Mouse (Mus musculus): ENCODE data around the gene Plcb1. TPM values are rescaled to one million over a fixed set of nuclear protein-coding genes. Genes with fewer than 3 reads are reported as not detected.
A peak's percentile ranks its signal among the peaks of the same experiment; 100 is the strongest.

The Plcb1 gene
- 0.75 and 1.3 TPM in 2 replicates for total RNA-seq (2017)

GRCm38 (mm10) chr2:134785970-134786855 lies at the start of gene Plcb1:
Gene Plcb1 (plus strand): TSS chr2:134786067.
- ATAC-seq (replicated peaks in 1 of 2; ENCODE audit: insufficient read depth in 1 of 2, low FRiP score in 2 of 2, low TSS enrichment in 1 of 2, low read depth in 1 of 2, poor library complexity in 2 of 2, severe bottlenecking in 2 of 2), result peak; percentile 93 to 96

DNA sequence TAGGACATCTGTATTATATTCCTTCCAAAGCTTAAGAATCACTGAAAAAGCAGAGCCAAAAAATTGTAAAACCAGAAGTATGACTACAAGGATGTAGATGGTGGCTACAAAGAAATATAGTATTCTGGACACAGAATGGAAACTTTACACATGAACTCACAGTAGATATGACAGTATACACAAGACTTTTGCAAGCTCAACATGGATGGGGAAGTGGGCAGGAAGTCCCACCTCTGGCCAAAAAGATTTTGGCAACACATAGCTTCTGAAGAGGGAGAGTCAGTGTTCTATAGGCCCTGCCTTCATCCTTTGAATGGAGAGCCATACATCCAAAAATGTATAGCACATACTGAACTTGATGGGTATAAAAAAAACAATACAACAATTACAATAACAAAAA lies 30.3 kb upstream of the Plcb1 start:
- ATAC-seq (replicated peaks in 1 of 2; ENCODE audit: insufficient read depth in 1 of 2, low FRiP score in 2 of 2, low TSS enrichment in 1 of 2, low read depth in 1 of 2, poor library complexity in 2 of 2, severe bottlenecking in 2 of 2), result peak in 1 of 2 experiments; percentile 60; a peak in 1 of 4 replicates

- peak in 1 of 2 experiments; percentile 69; a peak in 2 of 4 replicates for ATAC-seq (replicated peaks in 1 of 2; ENCODE audit: insufficient read depth in 1 of 2, low FRiP score in 2 of 2, low TSS enrichment in 1 of 2, low read depth in 1 of 2, poor library complexity in 2 of 2, severe bottlenecking in 2 of 2)
These were observed 29.8 kb upstream of the Plcb1 start for GRCm38 (mm10) chr2:134756086-134756485.

DNA sequence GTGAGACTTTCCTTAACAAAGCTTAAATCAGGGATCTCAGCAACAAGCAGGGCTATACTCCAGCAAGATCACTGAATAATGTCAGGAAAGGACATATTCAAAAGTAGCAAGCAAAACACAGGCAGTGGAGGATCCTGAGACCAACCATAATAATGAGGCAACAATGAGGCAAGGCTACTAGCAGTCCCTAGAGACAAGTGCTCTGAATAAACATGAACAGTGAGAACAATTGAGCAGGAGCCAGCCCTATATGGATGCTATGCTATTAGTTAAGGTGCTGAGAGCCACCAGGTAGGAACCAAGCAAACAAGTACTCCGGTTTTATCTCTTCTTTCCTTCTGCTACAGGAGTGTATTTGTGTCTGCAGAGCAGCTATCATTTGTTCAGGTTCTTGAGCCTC lies 24.8 kb upstream of the Plcb1 start:
- ATAC-seq (replicated peaks in 1 of 2; ENCODE audit: insufficient read depth in 1 of 2, low FRiP score in 2 of 2, low TSS enrichment in 1 of 2, low read depth in 1 of 2, poor library complexity in 2 of 2, severe bottlenecking in 2 of 2), result no peak

- peak in 1 of 2 experiments; percentile 58; a peak in 2 of 4 replicates for ATAC-seq (replicated peaks in 1 of 2; ENCODE audit: insufficient read depth in 1 of 2, low FRiP score in 2 of 2, low TSS enrichment in 1 of 2, low read depth in 1 of 2, poor library complexity in 2 of 2, severe bottlenecking in 2 of 2)
These were observed 22.4 kb upstream of the Plcb1 start for GRCm38 (mm10) chr2:134763406-134763990.

DNA sequence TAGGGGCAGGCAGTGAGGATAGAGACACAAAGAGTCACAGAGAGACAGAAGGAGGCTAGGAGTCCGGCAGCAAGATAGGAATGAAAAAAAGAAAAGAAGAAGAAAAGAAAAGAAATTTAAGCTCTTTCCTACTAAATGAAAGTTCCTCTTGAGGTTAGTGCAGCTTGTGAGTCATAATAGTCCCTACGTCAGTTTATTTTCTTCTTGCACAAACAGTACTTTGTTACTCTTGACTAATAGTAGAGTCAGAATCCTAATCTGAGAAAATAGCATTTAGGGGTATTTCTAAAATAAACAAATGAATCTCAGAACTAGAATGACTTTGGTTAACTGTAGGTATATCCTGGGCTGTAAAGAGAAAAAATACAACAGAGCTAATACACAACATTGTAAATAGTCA lies 21.4 kb upstream of the Plcb1 start:
- no peak for ATAC-seq (replicated peaks in 1 of 2; ENCODE audit: insufficient read depth in 1 of 2, low FRiP score in 2 of 2, low TSS enrichment in 1 of 2, low read depth in 1 of 2, poor library complexity in 2 of 2, severe bottlenecking in 2 of 2)

GRCm38 (mm10) chr2:134779826-134780225 lies 6.0 kb upstream of the Plcb1 start:
- no peak for ATAC-seq (replicated peaks in 1 of 2; ENCODE audit: insufficient read depth in 1 of 2, low FRiP score in 2 of 2, low TSS enrichment in 1 of 2, low read depth in 1 of 2, poor library complexity in 2 of 2, severe bottlenecking in 2 of 2)

DNA sequence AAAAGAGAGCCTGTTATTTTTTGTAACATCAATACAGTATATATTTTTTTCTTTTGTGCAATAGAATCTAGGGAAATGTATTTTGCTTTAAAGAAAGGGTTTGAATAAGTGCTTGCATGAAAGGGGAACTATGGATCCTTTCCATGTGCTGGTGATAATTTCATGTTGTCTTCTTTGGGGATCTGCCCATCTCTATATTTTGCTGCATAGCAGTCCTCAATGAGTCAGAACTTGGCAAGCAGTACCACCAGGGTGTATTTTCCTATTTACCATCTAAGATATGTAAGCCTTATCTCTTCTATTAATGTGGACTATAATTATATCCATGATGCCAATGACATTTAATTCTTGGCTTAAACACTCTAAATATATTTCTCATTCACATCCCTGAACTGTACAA lies 5.6 kb upstream of the Plcb1 start:
- no peak for ATAC-seq (replicated peaks in 1 of 2; ENCODE audit: insufficient read depth in 1 of 2, low FRiP score in 2 of 2, low TSS enrichment in 1 of 2, low read depth in 1 of 2, poor library complexity in 2 of 2, severe bottlenecking in 2 of 2)

- ATAC-seq (replicated peaks in 1 of 2; ENCODE audit: insufficient read depth in 1 of 2, low FRiP score in 2 of 2, low TSS enrichment in 1 of 2, low read depth in 1 of 2, poor library complexity in 2 of 2, severe bottlenecking in 2 of 2), result no peak
These were observed 986 bp downstream of the Plcb1 start for GRCm38 (mm10) chr2:134786856-134787250.

- no peak for ATAC-seq (replicated peaks in 1 of 2; ENCODE audit: insufficient read depth in 1 of 2, low FRiP score in 2 of 2, low TSS enrichment in 1 of 2, low read depth in 1 of 2, poor library complexity in 2 of 2, severe bottlenecking in 2 of 2)
These were observed 1.6 kb downstream of the Plcb1 start for GRCm38 (mm10) chr2:134787336-134788095.

GRCm38 (mm10) chr2:134792926-134793325 lies 7.1 kb downstream of the Plcb1 start:
- ATAC-seq (replicated peaks in 1 of 2; ENCODE audit: insufficient read depth in 1 of 2, low FRiP score in 2 of 2, low TSS enrichment in 1 of 2, low read depth in 1 of 2, poor library complexity in 2 of 2, severe bottlenecking in 2 of 2), result no peak

- no peak for ATAC-seq (replicated peaks in 1 of 2; ENCODE audit: insufficient read depth in 1 of 2, low FRiP score in 2 of 2, low TSS enrichment in 1 of 2, low read depth in 1 of 2, poor library complexity in 2 of 2, severe bottlenecking in 2 of 2)
These were observed 14.4 kb downstream of the Plcb1 start for GRCm38 (mm10) chr2:134800226-134800625.

GRCm38 (mm10) chr2:134816383-134816782 lies 30.5 kb downstream of the Plcb1 start:
- ATAC-seq (replicated peaks in 1 of 2; ENCODE audit: insufficient read depth in 1 of 2, low FRiP score in 2 of 2, low TSS enrichment in 1 of 2, low read depth in 1 of 2, poor library complexity in 2 of 2, severe bottlenecking in 2 of 2), result no peak

GRCm38 (mm10) chr2:134817058-134817840 lies 31.4 kb downstream of the Plcb1 start:
- ATAC-seq (replicated peaks in 1 of 2; ENCODE audit: insufficient read depth in 1 of 2, low FRiP score in 2 of 2, low TSS enrichment in 1 of 2, low read depth in 1 of 2, poor library complexity in 2 of 2, severe bottlenecking in 2 of 2), result no peak

- no peak for ATAC-seq (replicated peaks in 1 of 2; ENCODE audit: insufficient read depth in 1 of 2, low FRiP score in 2 of 2, low TSS enrichment in 1 of 2, low read depth in 1 of 2, poor library complexity in 2 of 2, severe bottlenecking in 2 of 2)
These were observed 35.3 kb downstream of the Plcb1 start for GRCm38 (mm10) chr2:134821176-134821575.

GRCm38 (mm10) chr2:134825645-134826044 lies 39.8 kb downstream of the Plcb1 start:
- ATAC-seq (replicated peaks in 1 of 2; ENCODE audit: insufficient read depth in 1 of 2, low FRiP score in 2 of 2, low TSS enrichment in 1 of 2, low read depth in 1 of 2, poor library complexity in 2 of 2, severe bottlenecking in 2 of 2), result no peak
